Mouse (Mus musculus) brown adipose tissue, adult 24 weeks (tissue): Measurements from ENCODE around the gene Tbx15. TPM values are rescaled to one million over a fixed set of nuclear protein-coding genes. Genes with fewer than 3 reads are reported as not detected.
"Not testable (repeated sequence)": the region's sequence is repeated elsewhere in the genome, so short reads cannot be mapped to it uniquely, and the experiment has no call there.

Source experiments
- H3K27ac ChIP-seq: fragments of 200-500 bp; replicated peaks from 2 replicates; pipeline ENCODE4 v1.5.1; 2012; ENCODE audit warnings: low read depth, mild to moderate bottlenecking, low read length
- H3K4me1 ChIP-seq: fragments of 200-500 bp; 2 replicates; pipeline ENCODE4 v1.6.1; 2012; ENCODE audit warnings: low read length, mixed read lengths; ENCODE audit not compliant: control insufficient read depth, insufficient read depth, insufficient read length
- H3K4me3 ChIP-seq: fragments of 200-500 bp; 2 replicates; pipeline ENCODE4 v1.5.1; 2012; ENCODE audit warnings: low read depth, mild to moderate bottlenecking, low read length, moderate library complexity; ENCODE audit not compliant: insufficient read depth
- polyA plus RNA-seq: library from polyadenylated mRNA; stranded (reverse); fragments of >200 nt; gene quantifications from 2 replicates; pipeline ENCODE4 v1.2.4, GENCODE M21; 2012; ENCODE audit not compliant: missing spikeins, insufficient read depth, insufficient read length

The Tbx15 gene
- polyA plus RNA-seq, 1 experiment = 3.3 TPM

DNA sequence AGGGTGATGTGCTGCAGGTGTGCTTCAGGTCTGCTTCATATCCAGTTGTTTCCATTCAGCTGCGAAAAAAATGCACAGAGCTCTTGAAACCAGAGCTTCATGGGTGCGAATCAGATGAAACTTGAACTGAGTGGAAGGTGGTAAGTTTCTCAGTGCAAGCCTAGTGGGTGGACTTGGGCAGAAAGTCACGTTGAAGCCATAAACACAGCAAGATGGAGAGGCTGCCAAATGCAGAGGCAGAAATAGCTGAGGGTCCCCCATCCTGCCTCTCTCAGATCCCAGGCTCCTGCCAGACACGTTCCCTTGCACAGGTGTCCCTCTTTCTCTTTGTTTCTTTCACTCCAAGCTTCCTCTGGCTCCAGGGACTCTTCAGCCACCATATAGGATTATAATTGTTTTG is 41.3 kb downstream of the Tbx15 start:
- H3K27ac ChIP-seq = no peak overlapping the region
- no peak overlapping the region for H3K4me3 ChIP-seq
- H3K4me1 ChIP-seq = no peaks in the 10 kb centered on the region

DNA sequence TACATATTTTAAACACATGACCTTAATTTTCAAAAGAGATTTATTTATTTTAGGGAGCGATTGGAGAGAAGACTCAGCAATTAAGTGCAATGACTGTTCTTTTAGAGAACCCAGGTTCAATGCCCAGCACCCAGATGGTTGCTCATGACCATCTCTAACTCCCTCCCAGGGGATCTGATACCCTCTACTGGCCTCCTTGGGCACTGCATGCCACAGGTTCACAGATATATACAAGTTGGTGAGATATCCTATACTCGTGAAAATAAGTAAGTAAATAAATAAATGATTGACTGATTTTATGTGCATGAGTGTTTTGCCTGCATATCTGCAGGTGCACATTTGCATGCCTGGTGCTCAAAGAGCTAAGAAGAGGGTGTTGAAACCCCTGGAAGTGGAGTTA is 48.1 kb downstream of the Tbx15 start:
- no peaks in the 10 kb centered on the region for H3K4me1 ChIP-seq
- H3K4me3 ChIP-seq = no peak overlapping the region
- no peak overlapping the region for H3K27ac ChIP-seq

DNA sequence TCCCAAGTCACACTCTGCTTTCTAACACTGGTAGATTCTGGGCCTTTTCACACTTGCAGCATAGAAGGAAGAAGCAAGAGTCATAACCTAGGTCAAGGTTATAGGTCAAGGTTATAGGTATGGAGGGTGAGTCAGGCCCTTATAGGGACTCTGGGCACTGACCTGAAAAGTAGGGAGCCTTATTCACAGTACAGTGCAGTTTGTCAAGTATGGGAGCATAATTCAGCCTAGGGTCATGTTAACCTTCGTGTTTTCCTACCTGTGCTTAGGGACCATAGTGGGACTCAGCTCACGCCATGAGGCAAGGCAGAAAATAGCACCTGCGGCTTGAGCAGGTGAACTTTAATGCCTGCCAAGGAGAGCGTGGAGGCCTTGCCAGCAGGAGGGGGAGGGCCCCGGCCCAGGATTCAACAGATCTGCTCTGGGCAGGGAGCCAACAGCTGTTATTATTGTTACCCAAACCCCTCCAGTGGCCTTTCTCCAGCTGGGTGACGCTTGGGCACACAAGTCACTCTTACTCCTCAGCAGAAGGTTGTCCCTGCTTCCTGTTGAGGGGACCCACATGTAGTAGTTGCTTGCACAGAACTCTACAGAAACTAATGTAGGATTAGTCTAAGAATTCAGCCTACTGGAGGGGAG is 50.0 kb downstream of the Tbx15 start:
- H3K4me1 ChIP-seq = no peaks in the 10 kb centered on the region
- H3K4me3 ChIP-seq = no peak overlapping the region
- no peak overlapping the region for H3K27ac ChIP-seq

DNA sequence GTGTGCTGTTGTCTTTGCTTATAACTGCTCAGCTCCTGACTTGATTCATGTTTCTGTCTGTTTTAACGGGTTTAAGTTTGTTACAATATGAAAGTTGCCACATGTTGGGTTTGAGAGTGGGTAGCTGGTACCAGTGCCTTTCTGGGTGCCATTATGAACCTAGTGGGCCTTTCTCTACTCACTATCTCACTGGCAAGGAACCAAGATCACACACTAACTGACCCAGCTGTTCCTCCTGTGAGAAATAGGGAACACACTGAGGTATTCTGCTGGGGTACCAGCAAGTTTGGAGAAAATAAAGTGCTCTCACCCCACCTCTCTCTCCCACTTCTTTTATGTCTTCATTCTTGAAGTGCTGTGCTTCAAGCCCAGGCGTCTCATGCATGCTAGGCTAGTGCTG is 50.7 kb downstream of the Tbx15 start:
- Histone ChIP-seq H3K4me3 (no peak overlapping the region), H3K4me1 (no peaks in the 10 kb centered on the region), H3K27ac (no peak overlapping the region)

DNA sequence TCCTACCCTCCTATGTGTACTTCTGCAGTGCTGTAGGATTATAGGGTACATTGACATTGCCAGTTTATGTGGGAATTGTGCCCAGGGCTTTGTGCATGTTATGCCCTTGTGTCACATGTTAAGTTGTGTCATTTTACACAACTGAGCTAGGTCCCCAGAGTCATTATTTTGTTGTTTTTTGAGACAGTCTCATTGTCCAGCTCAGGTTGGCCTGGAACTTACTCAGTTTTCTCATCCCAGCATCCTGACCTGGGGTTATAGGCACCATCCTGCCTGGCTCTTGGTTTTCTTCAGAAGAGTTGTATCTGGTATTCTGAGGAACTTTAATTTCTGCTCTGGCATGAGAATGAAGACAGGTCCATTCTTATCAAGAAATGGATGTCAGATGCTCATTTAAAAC is 51.2 kb downstream of the Tbx15 start:
- no peak overlapping the region for H3K27ac ChIP-seq
- no peak overlapping the region for H3K4me3 ChIP-seq
- no peaks in the 10 kb centered on the region for H3K4me1 ChIP-seq

DNA sequence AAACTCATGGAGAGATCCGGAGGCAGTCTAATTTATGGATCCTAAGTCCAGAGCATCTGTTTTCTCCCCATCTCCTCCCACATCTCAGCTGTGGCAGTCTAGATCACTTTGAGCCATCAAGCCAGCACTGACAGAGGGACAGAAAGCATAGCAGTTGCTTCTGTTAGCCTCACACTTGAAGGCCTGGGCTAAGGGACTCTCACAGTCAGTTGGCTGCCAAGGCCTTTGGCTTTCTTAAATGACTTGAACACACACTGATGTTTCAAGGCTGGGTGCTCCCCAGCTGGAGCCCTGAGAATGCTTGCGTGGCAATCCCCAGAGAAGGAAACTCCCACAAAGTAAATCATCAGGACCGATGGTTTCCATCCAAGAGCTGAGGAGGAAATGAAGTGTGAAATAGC is 52.4 kb downstream of the Tbx15 start:
- Histone ChIP-seq H3K4me1 (no peaks in the 10 kb centered on the region), H3K4me3 (no peak overlapping the region), H3K27ac (no peak overlapping the region)

DNA sequence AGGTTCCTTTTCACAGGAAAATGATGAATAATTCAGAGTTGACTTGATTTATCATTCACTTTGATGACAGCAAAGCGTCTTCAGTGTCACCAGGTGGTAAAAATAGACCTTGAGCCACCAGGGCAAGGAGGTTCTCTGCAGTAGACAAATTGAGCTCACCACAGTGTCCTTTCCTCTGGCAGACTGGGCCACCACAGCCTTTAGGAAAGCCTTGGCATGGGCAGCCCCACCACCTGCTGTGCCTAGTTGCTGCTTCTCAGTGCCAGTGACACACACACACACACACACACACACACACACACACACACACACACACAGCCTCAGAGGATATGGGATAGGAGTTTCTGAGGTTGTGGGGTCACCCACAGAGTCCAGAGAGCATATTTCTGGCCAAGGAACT is 54.0 kb downstream of the Tbx15 start:
- H3K4me1 ChIP-seq, H3K27ac ChIP-seq, H3K4me3 ChIP-seq: not testable (repeated sequence)

DNA sequence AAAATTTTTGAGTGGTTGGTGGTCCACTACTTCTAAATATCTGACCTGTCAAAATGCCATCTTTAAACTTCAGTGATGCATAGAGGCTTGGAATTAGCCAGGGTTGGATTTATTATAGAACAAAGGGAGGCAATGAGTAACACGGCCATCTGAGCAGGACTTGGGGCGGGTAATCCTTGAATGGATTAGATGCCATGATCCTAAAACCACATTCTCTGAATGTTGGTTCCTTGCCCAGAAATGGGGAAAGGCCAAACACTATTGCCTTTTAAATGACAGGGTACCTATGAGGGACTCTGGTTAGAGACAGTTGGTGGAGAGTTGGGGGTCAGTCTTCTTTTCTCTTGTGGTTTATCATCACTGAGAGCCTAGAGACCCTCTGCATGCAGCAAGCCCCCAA is 55.1 kb downstream of the Tbx15 start:
- H3K4me1 ChIP-seq = no peaks in the 10 kb centered on the region
- H3K27ac ChIP-seq = no peak overlapping the region
- no peak overlapping the region for H3K4me3 ChIP-seq

DNA sequence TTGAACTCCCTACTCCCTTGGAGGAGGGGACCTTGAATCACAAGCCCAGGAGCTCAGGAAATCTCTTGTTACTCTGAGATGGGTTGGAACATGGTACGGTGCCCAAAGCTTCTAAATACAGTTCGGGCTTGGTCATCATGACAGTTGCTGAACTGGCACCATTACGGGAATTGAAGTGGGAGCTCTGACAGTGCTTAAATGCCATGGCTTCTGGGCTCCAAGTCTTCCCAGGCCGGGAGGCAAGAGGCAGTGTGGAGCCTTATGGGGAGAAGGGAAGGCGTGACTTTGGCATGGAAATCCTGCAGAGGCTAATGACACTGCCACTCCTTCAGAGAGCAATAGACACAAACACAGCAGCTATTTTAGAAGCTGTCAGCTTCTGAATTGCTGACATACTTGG is 56.0 kb downstream of the Tbx15 start:
- Histone ChIP-seq H3K4me3 (no peak overlapping the region), H3K27ac (no peak overlapping the region), H3K4me1 (no peaks in the 10 kb centered on the region)

DNA sequence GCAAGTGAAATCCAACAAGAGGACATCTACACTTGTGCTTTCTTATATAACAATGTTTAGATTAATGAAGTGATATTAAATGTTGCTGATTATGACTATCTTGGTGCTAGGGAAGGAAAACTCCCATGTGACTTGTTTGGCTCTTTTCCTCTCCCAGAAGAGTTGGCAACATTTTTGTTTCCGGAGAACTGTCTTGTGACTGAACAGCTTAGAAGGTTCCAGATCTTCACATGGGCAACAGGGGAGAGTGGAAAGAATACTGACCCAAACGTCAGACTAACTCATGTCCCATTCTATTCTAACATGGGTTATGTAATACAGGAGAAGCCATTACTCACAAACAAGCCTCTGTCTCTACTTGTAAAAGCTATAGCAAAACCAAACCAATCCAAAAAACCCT is 60.7 kb downstream of the Tbx15 start:
- Histone ChIP-seq H3K4me3 (no peak overlapping the region), H3K4me1 (no peaks in the 10 kb centered on the region), H3K27ac (no peak overlapping the region)

DNA sequence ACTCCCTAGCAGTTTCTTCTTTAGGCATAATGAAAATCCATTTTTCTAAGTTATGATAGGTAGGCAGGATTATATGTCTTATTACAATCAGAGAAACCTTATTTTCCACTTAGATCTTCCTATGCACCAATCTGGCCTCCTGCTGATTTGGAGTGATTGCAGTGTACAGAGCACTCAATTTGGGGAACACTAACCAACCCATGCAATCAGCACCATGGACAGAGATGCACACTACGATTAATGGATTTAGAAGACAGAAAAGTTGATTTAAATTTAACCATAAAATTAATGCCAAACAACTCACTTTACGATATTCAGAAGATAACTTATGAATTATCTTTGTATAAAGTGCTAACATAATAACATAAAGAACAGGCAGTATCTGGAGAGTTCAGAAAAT is 70.7 kb downstream of the Tbx15 start:
- Histone ChIP-seq H3K4me3 (no peak overlapping the region), H3K27ac (no peak overlapping the region), H3K4me1 (no peaks in the 10 kb centered on the region)

DNA sequence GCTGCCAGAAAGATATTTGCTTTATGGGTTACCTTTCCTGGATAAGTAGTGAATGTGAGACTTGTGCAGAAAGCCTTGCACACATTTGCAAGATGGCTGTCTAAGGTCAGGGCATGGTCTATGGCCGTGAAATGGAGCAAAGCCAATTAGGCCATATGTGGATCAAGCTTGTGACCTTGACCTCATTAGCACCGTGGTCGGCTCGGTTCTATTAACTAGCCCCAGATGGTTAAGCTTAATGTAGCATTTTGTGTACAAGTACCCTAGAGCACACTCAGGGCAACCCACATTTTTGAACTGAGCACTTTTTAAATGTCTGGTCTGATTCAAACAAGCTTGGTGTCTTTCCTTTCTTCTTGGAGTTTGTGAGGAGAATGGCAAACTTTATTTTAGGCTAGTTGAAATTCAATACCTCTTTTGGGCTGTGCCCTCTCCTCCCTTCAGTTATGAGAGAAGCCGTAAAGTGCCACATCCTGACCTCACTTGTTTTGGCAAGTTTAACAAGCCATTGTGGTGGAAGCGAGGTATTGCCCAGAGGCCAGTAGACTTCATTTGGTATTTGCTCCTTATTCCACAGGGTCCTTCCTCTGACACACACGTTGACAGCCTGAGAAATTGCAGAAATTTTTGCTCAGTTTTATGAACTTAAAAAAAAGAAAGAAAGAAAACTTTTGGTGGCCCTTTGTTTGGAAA is 71.9 kb downstream of the Tbx15 start:
- H3K4me1 ChIP-seq = no peaks in the 10 kb centered on the region
- no peak overlapping the region for H3K4me3 ChIP-seq
- H3K27ac ChIP-seq = no peak overlapping the region

DNA sequence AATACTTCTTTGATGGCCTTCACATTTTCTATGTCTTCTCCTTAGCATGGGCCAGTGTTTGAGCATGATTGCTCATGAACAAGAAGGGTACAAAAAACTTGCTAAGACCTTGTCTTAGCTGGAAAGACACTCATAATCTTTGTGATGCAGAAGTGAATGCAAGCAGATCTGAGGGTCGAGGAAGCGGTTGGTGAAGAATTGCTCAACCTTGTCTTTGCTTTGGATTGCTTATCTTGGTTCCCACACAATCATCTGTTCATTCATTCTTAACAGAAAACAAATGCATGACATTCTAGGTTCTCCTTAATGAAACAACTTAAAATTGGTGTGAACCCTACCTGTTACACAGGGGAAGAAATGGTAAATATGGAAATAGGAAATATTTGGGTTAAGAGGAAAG is 82.2 kb downstream of the Tbx15 start:
- Histone ChIP-seq H3K4me3 (no peak overlapping the region), H3K27ac (no peak overlapping the region), H3K4me1 (no peaks in the 10 kb centered on the region)

DNA sequence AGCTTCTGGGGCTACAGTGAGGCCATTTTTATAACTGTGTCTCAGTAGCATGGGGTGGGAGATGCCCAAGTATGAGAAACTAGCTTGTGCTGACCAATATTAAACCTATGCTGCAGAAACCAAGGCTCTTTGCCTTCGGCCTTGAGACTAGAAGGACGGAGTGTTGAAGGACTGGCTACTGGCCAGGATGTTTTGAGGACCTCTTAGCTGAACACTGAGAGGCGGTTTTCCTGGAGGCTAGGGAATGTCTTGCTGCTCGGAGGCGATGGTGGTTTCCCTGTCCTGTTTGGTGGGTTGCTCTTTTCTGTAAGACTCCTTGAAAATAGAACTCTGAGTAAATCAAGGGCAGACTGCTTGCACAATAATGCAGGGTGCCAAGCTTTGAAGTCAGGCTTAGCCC is 89.1 kb downstream of the Tbx15 start:
- H3K27ac ChIP-seq = no peak overlapping the region
- H3K4me1 ChIP-seq = no peaks in the 10 kb centered on the region
- no peak overlapping the region for H3K4me3 ChIP-seq

DNA sequence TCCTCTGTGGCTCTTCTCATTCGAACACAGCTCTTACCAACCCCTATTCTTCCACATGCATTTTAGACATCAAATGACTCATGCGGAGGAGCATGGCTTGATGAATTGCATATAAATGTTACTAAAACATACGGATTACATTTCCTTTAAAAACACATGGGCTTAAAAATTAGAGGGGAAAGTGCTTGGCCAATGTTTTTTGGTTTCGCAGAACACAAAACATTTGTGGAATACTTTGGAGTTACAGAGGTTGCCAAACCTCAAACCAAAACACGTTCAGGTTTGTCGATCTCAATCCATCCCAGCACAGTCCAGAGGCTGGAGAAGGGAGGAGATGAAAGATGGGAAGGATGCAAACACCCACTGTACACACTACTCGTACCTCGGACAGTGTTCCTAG is 90.9 kb downstream of the Tbx15 start:
- no peaks in the 10 kb centered on the region for H3K4me1 ChIP-seq
- H3K4me3 ChIP-seq = no peak overlapping the region
- H3K27ac ChIP-seq = no peak overlapping the region

DNA sequence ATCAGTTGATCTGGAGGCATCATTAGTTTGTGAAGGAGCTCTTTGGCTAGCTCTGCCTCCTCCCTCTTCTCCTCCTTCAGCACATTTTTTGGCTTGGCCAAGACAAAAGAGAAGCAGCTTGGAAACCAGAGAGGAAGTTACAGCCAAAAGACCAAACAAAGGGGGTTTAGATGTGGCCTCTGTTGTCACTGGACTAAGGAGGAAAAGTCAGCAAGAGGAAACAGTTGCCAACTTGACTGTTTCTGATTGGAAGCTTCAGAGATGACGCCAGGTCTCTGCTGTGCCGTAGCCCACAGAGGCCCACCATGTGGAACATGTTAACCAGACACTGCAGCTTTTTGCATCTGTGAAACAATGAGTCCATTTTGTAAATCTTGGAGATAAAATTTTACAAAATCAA is 96.7 kb downstream of the Tbx15 start:
- no peak overlapping the region for H3K4me3 ChIP-seq
- H3K27ac ChIP-seq = no peak overlapping the region
- H3K4me1 ChIP-seq = no peaks in the 10 kb centered on the region
